Mouse (Mus musculus): Measurements from ENCODE around the gene Ets1. TPM values are rescaled to one million over a fixed set of nuclear protein-coding genes. Genes with fewer than 3 reads are reported as not detected.

Gene Ets1
- polyA plus RNA-seq, 1 experiment from 2014 or later = 17.6 TPM

DNA sequence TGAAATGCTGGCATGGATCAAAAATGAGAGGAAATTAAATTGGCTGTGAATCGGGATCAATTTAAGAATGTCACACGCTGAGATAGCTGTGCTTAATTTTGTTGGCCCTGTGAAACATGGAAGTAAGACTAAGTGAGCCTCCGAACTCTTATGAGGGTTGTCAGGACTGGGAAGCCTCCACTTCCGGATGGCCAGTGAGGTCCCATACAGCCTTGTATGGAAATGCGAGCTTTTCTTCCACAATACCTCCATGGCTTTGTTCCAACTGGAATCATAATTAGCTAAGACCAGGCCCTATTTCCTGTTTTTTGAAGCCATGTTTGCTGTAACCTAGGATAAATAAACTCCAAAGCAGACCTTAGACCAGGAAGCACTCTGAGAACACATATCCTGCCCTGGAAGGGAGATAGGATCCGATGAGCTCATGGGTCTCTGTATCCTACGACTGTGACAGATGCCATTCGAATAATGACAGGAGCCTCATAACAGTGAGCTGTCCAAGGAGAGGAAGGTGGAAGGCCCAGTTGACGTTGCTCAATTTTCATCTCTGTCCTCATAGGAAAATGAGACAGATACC, 17.4 kb upstream of the Ets1 start:
- no peaks in the 10 kb centered on the region for H3K27me3 ChIP-seq (replicated peaks)
- no peak overlapping the region for H3K9ac ChIP-seq (replicated peaks)
- no peaks in the 10 kb centered on the region for H3K9me3 ChIP-seq (replicated peaks)
- no peak overlapping the region for H3K4me3 ChIP-seq (replicated peaks)
- H3K27ac ChIP-seq (replicated peaks) = no peak overlapping the region
- WGBS = 83% methylated on average over 9 of the region's 9 CpGs
- no peaks in the 10 kb centered on the region for H3K36me3 ChIP-seq
- H3K4me2 ChIP-seq = no peak overlapping the region
- no peaks in the 10 kb centered on the region for H3K4me1 ChIP-seq
- no peak for ATAC-seq (ENCODE audit: low FRiP score)

DNA sequence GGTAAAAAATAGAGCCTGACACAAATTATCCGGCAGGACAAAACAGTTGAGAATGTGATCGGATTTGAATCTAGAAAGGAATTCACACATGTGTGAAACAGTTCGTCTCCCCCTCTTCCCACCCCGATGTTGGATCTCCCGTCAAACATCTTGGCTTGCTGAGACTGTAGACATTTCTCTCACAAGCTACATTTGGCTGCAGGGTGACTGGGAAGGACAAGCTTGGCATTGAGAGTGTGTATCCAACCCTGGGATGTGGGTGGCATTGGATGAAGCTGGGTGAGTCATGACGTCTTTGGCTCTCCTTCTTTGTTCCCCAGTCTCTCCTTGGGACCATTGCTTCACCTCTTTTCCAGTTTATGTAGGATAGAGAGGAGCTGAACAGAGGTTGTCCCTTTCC, 16.4 kb upstream of the Ets1 start:
- Histone ChIP-seq H3K27me3 (replicated peaks) (no peaks in the 10 kb centered on the region), H3K27ac (replicated peaks) (no peak overlapping the region), H3K4me1 (no peaks in the 10 kb centered on the region), H3K4me2 (no peak overlapping the region), H3K9ac (replicated peaks) (no peak overlapping the region), H3K4me3 (replicated peaks) (no peak overlapping the region), H3K36me3 (no peaks in the 10 kb centered on the region), H3K9me3 (replicated peaks) (no peaks in the 10 kb centered on the region)
- ATAC-seq (ENCODE audit: low FRiP score) = no peak
- 91% methylated on average over 6 of the region's 6 CpGs for WGBS

DNA sequence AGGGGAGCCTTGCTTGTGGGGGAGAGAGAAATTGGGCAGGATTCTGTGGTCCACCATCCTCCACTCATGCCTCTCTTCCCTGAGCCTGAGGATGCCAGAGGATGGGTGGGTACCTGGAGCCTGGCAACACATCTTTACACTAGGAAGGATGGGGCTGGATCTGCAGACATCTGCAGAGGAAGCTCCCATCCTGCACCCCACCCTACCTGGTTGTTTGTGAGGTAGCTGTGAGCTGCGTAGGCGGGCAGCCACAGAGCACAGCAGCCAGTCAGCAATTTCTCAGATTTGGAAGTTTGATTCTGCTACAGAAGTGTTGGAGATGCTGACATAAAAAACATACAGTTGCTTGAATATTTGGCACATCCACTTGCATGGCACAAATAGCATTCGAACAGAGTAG, 15.6 kb upstream of the Ets1 start:
- 91% methylated on average over 3 of the region's 3 CpGs for WGBS
- no peak for ATAC-seq (ENCODE audit: low FRiP score)
- no peaks in the 10 kb centered on the region for H3K9me3 ChIP-seq (replicated peaks)
- H3K9ac ChIP-seq (replicated peaks) = no peak overlapping the region
- H3K27me3 ChIP-seq (replicated peaks) = no peaks in the 10 kb centered on the region
- no peak overlapping the region for H3K4me2 ChIP-seq
- no peak overlapping the region for H3K27ac ChIP-seq (replicated peaks)
- H3K4me1 ChIP-seq = no peaks in the 10 kb centered on the region
- H3K36me3 ChIP-seq = no peaks in the 10 kb centered on the region
- H3K4me3 ChIP-seq (replicated peaks) = no peak overlapping the region

DNA sequence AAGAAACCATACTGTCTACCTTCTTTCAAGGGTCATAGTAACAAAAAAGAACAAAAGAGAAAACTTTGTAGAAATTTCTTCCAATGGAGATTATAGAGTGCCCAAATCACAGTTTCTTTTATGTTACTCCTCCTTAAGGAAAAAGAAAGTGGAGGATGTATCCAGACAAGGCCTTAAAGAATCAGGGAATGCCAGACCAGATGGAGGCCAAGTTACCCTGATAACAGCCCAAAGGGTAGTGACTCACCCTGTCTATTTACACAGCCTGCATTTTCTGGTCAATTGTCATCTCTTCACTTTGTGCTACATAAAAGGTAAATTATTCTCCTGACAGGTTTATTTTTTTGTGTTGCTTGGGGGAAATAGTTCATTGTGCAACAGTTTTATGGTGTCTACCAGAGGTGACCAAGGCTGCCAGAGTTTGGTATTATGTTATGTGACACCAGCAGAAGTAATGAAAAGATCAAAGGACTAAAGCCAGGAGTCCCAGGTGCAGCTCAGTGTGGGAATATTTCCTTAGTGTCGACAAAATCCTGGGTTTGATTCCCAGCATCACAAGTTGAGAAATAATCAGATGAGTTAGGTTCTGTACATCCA, 6.5 kb upstream of the Ets1 start:
- Histone ChIP-seq H3K9ac (replicated peaks) (no peak overlapping the region), H3K27me3 (replicated peaks) (0 out of 2 replicates have a peak, but pooled peaks cover 5% of the 10 kb centered on the region), H3K4me2 (no peak overlapping the region), H3K9me3 (replicated peaks) (no peaks in the 10 kb centered on the region), H3K4me1 (no peaks in the 10 kb centered on the region), H3K4me3 (replicated peaks) (no peak overlapping the region), H3K36me3 (no peaks in the 10 kb centered on the region), H3K27ac (replicated peaks) (no peak overlapping the region)
- no peak for ATAC-seq (ENCODE audit: low FRiP score)
- 41% methylated on average over 1 of the region's 1 CpGs for WGBS

DNA sequence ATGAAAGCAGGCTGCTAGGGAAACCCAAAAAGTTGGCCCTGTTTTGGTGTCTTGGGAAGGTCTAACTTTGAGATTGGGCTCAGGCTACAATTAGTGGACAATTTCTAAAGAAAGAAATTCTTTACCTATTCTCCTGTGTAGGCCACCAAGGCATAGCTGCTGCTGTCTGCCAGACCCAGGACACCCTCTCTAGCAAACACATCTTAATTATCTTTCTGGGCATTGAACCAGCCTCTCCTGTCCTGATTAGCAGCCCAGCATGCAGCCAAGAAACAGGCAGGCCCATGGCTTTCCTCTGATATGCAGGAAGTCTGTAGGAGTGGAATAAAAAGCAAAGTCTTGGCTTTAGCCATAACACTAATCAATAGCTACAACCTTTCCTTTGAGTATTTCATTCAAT, 4.7 kb upstream of the Ets1 start:
- H3K9ac ChIP-seq (replicated peaks) = no peak overlapping the region
- 0 out of 2 replicates have a peak, but pooled peaks cover 13% of the 10 kb centered on the region for H3K27me3 ChIP-seq (replicated peaks)
- peaks cover 4% of the 10 kb centered on the region; the same call in 1 of the 2 replicates for H3K4me1 ChIP-seq
- H3K36me3 ChIP-seq = no peaks in the 10 kb centered on the region
- H3K4me3 ChIP-seq (replicated peaks) = no peak overlapping the region
- H3K4me2 ChIP-seq = no peak overlapping the region
- no peak overlapping the region for H3K27ac ChIP-seq (replicated peaks)
- no peak for ATAC-seq (ENCODE audit: low FRiP score)
- H3K9me3 ChIP-seq (replicated peaks) = no peaks in the 10 kb centered on the region

GRCm38 (mm10) chr9:32632237-32632636, 3.8 kb upstream of the Ets1 start:
- no peaks in the 10 kb centered on the region for H3K36me3 ChIP-seq
- no peak overlapping the region for H3K9ac ChIP-seq (replicated peaks)
- 78% methylated on average over 7 of the region's 7 CpGs for WGBS
- H3K9me3 ChIP-seq (replicated peaks) = no peaks in the 10 kb centered on the region
- no peak for ATAC-seq (ENCODE audit: low FRiP score)
- no peak overlapping the region for H3K4me3 ChIP-seq (replicated peaks)
- H3K4me2 ChIP-seq = no peak overlapping the region
- H3K27ac ChIP-seq (replicated peaks) = no peak overlapping the region
- H3K27me3 ChIP-seq (replicated peaks) = peaks cover 17% of the 10 kb centered on the region
- H3K4me1 ChIP-seq = peaks cover 4% of the 10 kb centered on the region; the same call in 1 of the 2 replicates

DNA sequence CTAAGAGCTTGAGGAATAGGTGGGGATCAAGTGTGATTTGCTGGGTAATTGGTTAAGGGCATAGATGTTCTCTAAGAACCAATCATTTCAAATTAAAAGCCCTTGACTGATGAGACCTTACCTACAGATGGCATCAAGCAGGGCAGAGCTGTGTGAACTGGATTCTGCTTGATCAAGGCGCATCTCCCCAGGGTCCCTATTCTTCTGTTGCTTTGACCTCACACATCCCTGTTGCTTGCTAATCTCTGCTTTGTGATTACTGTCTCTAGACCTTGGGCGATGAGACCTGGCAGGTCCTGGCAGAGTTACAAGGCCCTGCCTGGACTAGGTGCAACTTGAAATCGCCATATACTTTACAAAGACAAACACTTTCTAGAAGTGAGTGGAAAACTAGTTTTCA, 9.0 kb downstream of the Ets1 start:
- 60% methylated on average over 3 of the region's 3 CpGs for WGBS
- Histone ChIP-seq H3K27ac (replicated peaks) (no peak overlapping the region), H3K4me2 (no peak overlapping the region), H3K9me3 (replicated peaks) (no peaks in the 10 kb centered on the region), H3K36me3 (no peaks in the 10 kb centered on the region), H3K9ac (replicated peaks) (no peak overlapping the region), H3K27me3 (replicated peaks) (peaks cover 16% of the 10 kb centered on the region; the same call in 1 of the 2 replicates), H3K4me1 (0 out of 2 replicates have a peak, but pooled peaks cover 4% of the 10 kb centered on the region), H3K4me3 (replicated peaks) (no peak overlapping the region)
- ATAC-seq (ENCODE audit: low FRiP score) = no peak

DNA sequence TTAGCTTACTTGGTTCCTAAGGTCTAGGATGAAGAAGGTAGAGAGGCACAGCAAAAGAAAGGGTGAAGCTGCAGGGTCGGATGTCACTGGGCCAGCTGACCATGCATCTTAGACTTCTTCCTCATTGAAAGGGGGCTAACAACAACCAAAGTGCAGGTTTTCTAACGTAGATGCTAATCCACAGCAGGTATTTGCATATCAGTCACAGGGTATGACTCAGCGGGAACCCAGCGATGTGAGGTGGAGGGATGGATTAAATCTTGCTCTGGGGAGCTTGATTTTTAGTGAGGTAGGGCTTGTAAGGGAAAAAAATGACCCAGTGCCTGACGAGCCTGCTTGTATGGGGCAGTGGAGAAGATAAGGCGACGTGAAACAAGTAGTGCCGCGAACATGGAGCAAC, 9.5 kb downstream of the Ets1 start:
- H3K4me3 ChIP-seq (replicated peaks) = no peak overlapping the region
- H3K36me3 ChIP-seq = no peaks in the 10 kb centered on the region
- peaks cover 16% of the 10 kb centered on the region; the same call in 1 of the 2 replicates for H3K27me3 ChIP-seq (replicated peaks)
- peak overlapping the region; percentile 19 for H3K4me2 ChIP-seq
- no peak overlapping the region for H3K27ac ChIP-seq (replicated peaks)
- ATAC-seq (ENCODE audit: low FRiP score) = no peak
- 0 out of 2 replicates have a peak, but pooled peaks cover 4% of the 10 kb centered on the region for H3K4me1 ChIP-seq
- H3K9me3 ChIP-seq (replicated peaks) = no peaks in the 10 kb centered on the region
- 25% methylated on average over 9 of the region's 9 CpGs for WGBS
- no peak overlapping the region for H3K9ac ChIP-seq (replicated peaks)

DNA sequence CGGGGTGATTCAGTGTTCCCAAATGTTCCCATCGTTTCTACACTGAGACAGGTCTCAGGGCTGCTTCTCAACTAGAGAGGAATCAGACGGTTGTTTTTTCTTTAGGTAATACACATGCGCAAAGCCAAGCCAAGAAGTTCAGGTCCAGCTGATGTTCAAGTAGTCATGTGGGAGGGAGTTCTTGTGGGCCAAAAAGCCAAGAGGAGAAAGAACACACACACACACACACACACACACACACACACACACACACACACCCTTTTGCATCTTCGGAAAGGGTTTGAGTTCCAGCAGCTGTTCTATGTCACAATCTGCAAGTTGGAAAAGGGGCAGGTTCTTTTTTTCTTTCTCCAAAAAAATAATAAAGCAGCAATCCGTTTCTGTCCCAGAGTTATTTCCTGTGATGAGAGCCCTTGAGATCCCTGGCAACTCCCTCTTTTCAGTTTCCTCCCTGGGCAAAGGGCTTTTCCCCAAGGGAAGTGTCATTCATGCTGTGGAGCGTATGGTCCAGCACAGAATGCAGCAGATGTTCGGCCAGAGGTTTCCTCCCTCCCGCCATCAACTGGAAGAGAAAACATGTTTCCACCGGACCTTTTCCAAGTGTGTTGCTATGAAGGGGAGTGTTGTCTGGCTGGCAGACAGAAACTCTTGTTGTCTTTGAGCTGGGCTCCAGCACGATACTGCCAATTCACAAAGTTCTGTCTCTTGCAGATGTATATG, 10.7 kb downstream of the Ets1 start:
- Histone ChIP-seq H3K4me3 (replicated peaks) (no peak overlapping the region), H3K27me3 (replicated peaks) (peaks cover 19% of the 10 kb centered on the region; the same call in 1 of the 2 replicates), H3K27ac (replicated peaks) (0 out of 2 replicates have a peak overlapping the region, but pooled peaks have one; percentile 11), H3K36me3 (no peaks in the 10 kb centered on the region), H3K4me1 (0 out of 2 replicates have a peak, but pooled peaks cover 4% of the 10 kb centered on the region), H3K4me2 (peak overlapping the region; percentile 22; the same call in 1 of the 2 replicates), H3K9me3 (replicated peaks) (no peaks in the 10 kb centered on the region), H3K9ac (replicated peaks) (no peak overlapping the region)
- no peak for ATAC-seq (ENCODE audit: low FRiP score)
- WGBS = 51% methylated on average over 11 of the region's 11 CpGs

DNA sequence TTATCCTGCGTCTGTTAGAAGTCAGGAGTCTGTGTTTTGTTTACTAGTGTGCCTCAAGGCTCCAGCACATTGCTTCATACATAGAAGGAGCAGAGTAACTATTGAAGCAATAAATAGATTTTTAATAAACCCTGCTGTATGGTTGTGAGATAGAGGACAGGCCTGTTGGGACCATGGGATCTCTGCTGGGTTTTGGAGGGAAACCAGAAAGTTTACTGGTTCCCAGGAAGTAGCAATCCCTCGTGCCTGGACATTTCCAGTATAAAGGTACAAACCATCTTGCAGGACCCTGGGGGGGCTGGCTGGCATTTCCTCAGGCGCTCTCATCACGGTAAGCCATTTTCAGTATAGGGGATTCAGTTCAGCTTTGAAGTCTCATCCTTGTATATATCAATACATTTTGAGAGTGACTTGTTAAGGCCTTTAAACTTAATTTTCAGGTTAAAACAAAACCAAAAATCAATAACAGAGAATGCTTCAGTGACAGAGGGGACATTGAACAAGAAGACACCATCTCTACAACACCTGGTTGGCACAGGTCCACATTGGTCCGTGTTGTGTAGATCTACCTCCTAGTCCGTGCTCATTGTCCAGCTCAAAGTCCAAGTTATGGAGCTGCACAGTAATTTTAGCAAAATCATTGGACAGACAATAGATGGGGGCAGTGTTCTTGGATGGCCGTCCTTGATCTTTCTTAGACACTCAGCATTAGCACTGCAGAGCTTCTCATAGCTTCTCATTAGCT, 11.7 kb downstream of the Ets1 start:
- H3K4me3 ChIP-seq (replicated peaks) = no peak overlapping the region

DNA sequence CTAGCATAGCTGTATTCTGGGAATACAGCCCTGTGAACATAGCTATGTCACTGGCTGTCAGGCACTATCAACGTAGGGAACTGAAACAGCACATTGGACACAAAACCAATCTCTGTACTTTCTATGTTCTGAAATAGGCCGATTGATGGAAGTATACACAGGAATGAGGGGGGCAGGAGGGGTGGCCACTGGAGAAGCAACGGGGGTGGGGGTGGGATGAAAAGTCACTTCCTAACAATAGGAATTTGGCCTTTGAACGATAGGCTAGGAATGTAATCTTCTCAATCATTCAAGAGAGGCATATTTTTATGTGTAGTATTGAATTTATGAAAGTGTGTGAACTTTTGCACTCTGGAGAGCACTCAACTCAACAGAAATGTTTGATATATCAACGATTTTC, 12.3 kb downstream of the Ets1 start:
- ATAC-seq (ENCODE audit: low FRiP score) = no peak
- H3K27me3 ChIP-seq (replicated peaks) = peaks cover 19% of the 10 kb centered on the region; the same call in 1 of the 2 replicates
- 82% methylated on average over 5 of the region's 5 CpGs for WGBS

More for the DNA sequence above, 11.7 kb downstream of the Ets1 start:
- no peak for ATAC-seq (ENCODE audit: low FRiP score)
- Histone ChIP-seq H3K27me3 (replicated peaks) (peaks cover 19% of the 10 kb centered on the region; the same call in 1 of the 2 replicates), H3K27ac (replicated peaks) (no peak overlapping the region), H3K9ac (replicated peaks) (no peak overlapping the region), H3K4me1 (0 out of 2 replicates have a peak, but pooled peaks cover 4% of the 10 kb centered on the region), H3K4me2 (no peak overlapping the region), H3K36me3 (no peaks in the 10 kb centered on the region), H3K9me3 (replicated peaks) (no peaks in the 10 kb centered on the region)
- WGBS = 88% methylated on average over 7 of the region's 7 CpGs

More for the DNA sequence above, 12.3 kb downstream of the Ets1 start:
- 0 out of 2 replicates have a peak, but pooled peaks cover 4% of the 10 kb centered on the region for H3K4me1 ChIP-seq
- no peak overlapping the region for H3K4me2 ChIP-seq
- no peaks in the 10 kb centered on the region for H3K36me3 ChIP-seq
- H3K4me3 ChIP-seq (replicated peaks) = no peak overlapping the region
- H3K9me3 ChIP-seq (replicated peaks) = no peaks in the 10 kb centered on the region
- no peak overlapping the region for H3K9ac ChIP-seq (replicated peaks)
- H3K27ac ChIP-seq (replicated peaks) = no peak overlapping the region
